Mouse (Mus musculus): ENCODE measurements around the gene Epha7. TPM values are rescaled to one million over a fixed set of nuclear protein-coding genes. Genes with fewer than 3 reads are reported as not detected.

Gene Epha7
- polyA plus RNA-seq, 1 experiment from 2014 or later: 46.1 TPM

DNA sequence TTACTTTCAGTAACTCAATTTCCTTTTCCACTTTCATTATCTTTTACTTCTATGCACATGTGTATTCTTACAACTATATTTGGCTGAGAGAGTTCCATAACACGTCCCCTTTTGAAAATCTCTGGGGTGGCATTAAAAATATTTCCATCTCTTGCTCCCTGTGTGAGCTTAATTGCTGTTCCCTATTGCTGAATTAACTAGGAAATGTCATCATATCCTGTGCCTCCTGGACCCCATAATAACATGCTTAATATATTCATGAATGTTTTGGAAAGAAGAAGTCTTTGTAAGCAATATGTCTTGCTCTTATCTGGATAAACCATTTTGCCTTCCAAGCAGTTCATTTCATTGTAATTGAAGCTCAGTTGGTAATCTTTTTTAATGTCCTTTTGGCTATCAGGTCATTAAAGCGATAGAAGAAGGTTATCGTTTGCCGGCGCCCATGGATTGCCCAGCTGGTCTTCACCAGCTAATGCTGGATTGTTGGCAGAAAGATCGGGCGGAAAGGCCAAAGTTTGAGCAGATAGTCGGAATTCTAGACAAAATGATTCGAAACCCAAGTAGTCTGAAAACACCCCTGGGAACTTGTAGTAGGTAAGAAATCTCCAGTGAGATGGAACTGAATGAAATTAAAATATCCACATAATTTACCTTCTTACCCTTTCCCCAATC, 148.1 kb downstream of the Epha7 start:
- H3K4me1 ChIP-seq: no peaks in the 10 kb centered on the region
- no peak overlapping the region for H3K4me3 ChIP-seq
- peaks cover 3% of the 10 kb centered on the region; the same call in 1 of the 2 replicates for H3K36me3 ChIP-seq
- H3K27me3 ChIP-seq: no peaks in the 10 kb centered on the region
- H3K27ac ChIP-seq: no peak overlapping the region
- WGBS: 87% methylated on average over 9 of the region's 9 CpGs
- H3K9ac ChIP-seq: no peak overlapping the region
- H3K4me2 ChIP-seq: no peak overlapping the region
- ATAC-seq (ENCODE audit: insufficient number of reproducible peaks, low FRiP score, low TSS enrichment, low read depth): no peak
- no peaks in the 10 kb centered on the region for H3K9me3 ChIP-seq

DNA sequence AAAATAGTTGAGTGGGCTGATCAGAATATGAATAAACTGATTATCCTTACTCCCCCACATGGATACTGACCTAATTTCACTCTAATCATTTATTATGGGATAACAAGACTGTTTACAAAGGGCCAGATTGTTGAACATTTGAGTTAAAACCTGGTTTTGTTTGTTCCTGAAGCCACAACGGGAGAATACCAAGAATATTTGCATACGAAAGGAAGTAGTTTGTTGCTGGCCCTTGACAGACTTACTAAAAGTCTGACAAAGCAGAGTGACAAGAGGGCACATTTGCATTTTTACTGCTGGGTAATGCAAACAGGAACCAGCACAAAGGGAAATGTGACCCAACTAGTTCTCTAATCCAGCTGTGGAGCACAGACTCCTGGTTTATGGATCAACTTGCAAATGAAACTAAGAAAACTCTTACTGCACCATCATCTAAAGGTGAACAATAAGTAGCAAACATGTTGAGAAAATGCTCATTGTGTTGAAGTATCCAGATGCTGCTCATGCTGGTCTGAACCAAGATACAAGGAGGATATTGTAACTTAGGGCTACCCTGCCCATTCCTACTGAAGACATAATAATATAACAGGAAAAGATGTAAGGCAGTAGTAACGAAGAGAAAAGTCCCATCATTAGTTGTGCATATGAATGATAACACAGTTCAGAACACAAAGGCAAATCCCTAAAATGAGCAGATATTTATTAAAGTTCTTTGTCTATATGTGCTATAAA, 154.8 kb downstream of the Epha7 start:
- Histone ChIP-seq H3K27me3 (no peaks in the 10 kb centered on the region), H3K4me1 (no peaks in the 10 kb centered on the region), H3K4me3 (no peak overlapping the region), H3K36me3 (0 out of 2 replicates have a peak, but pooled peaks cover 3% of the 10 kb centered on the region), H3K4me2 (no peak overlapping the region), H3K9me3 (no peaks in the 10 kb centered on the region), H3K9ac (no peak overlapping the region), H3K27ac (no peak overlapping the region)
- no peak for ATAC-seq (ENCODE audit: insufficient number of reproducible peaks, low FRiP score, low TSS enrichment, low read depth)
- WGBS: 58% methylated on average over 3 of the region's 3 CpGs

DNA sequence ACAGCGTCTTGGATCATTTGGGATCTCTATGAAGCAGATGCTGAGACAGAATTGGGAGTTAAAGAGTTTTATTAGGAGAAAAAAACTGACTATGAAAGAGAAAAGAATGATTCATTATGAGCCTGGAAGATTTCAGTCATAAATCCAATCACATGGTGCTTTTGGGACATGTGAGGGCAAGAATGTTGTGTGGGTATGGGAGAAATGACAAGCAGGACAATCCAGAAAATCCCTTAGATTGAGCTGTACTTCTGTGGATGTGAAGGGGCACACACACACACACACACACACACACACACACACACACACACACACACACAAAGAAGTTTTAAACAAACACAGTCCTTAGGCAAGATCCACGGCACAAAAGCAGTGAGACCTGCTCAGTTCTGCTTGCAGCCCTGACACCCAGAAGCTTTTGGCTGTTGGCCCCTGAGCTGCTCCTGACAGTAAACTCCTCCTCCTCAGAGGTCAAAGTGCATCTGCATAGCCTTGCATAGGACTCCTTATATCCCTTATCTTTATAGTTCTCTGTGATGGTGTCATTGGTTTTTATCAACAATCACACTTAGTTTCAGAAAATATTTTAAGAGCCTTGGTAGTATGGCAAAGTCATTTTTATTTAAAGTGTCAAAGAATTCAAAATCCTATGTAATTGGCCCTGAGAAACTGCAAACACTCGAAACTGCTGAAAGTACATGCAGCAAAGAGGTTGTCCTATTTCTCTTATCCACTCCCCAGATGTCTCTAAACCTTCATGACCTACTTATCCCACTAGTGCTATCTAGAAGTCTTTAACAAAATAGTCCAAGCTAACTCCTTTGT, 185.7 kb downstream of the Epha7 start:
- Histone ChIP-seq H3K4me2 (no peak overlapping the region), H3K4me1 (no peaks in the 10 kb centered on the region)

GRCm38 (mm10) chr4:28999287-28999595, 186.3 kb downstream of the Epha7 start:
- H3K4me1 ChIP-seq: no peaks in the 10 kb centered on the region
- WGBS: 62% methylated on average over 2 of the region's 2 CpGs
- H3K27ac ChIP-seq: no peak overlapping the region
- H3K9me3 ChIP-seq: no peaks in the 10 kb centered on the region
- H3K36me3 ChIP-seq: no peaks in the 10 kb centered on the region
- ATAC-seq (ENCODE audit: insufficient number of reproducible peaks, low FRiP score, low TSS enrichment, low read depth): no peak
- H3K9ac ChIP-seq: no peak overlapping the region
- H3K27me3 ChIP-seq: no peaks in the 10 kb centered on the region
- no peak overlapping the region for H3K4me3 ChIP-seq
- no peak overlapping the region for H3K4me2 ChIP-seq

More for the DNA sequence above, 185.7 kb downstream of the Epha7 start:
- Histone ChIP-seq H3K4me3 (no peak overlapping the region), H3K9ac (no peak overlapping the region), H3K9me3 (no peaks in the 10 kb centered on the region), H3K27me3 (no peaks in the 10 kb centered on the region), H3K27ac (no peak overlapping the region), H3K36me3 (no peaks in the 10 kb centered on the region)
- 47% methylated on average over 3 of the region's 3 CpGs for WGBS
- no peak for ATAC-seq (ENCODE audit: insufficient number of reproducible peaks, low FRiP score, low TSS enrichment, low read depth)

DNA sequence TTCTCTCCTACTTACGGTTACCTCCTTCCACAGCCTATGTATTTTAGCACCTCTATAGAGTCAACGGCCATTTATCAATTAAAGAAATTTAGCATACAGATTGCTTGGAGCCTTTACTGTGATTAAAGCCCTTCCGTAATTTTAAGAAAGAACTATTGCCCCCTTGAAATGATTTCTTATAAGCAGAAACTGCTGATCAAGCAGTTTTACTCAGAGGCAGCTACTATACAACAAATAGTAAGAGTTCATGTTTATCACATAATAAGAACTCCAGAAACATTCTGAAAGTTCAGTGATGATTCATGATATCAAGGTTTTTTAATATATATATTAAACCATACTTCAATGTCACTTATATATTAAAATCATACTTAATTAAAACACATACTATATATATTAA, 197.4 kb downstream of the Epha7 start:
- Histone ChIP-seq H3K4me3 (no peak overlapping the region), H3K36me3 (no peaks in the 10 kb centered on the region), H3K9me3 (no peaks in the 10 kb centered on the region), H3K9ac (no peak overlapping the region), H3K27ac (no peak overlapping the region), H3K4me2 (no peak overlapping the region), H3K27me3 (no peaks in the 10 kb centered on the region), H3K4me1 (no peaks in the 10 kb centered on the region)
- no peak for ATAC-seq (ENCODE audit: insufficient number of reproducible peaks, low FRiP score, low TSS enrichment, low read depth)
- WGBS: 91% methylated on average over 3 of the region's 3 CpGs

Data from limb, embryonic 15.5 days (tissue).